Mouse (Mus musculus) limb, embryonic 11.5 days (tissue): ENCODE results near the gene Fgfr2. TPM values are rescaled to one million over a fixed set of nuclear protein-coding genes. Genes with fewer than 3 reads are reported as not detected.

Source experiments
- ATAC-seq: fragments of 200-750 bp; cut with Nextera tagmentation; 2 replicates; pipeline ENCODE4 v1.8.0; 2017; ENCODE audit warnings: low read depth; ENCODE audit not compliant: insufficient number of reproducible peaks, low FRiP score, low TSS enrichment
- DNase-seq: peaks from one replicate; pipeline ENCODE4 v3.0.0-alpha.2; 2015; ENCODE audit warnings: low spot score
- H3K27ac ChIP-seq: fragments of 300-500 bp; sonication (generic); replicated peaks from 2 replicates; pipeline ENCODE4 v1.5.1; 2014; ENCODE audit warnings: low read depth, mild to moderate bottlenecking, low read length
- H3K27me3 ChIP-seq: fragments of 300-500 bp; sonication (generic); 2 replicates; pipeline ENCODE4 v1.6.1; 2014; ENCODE audit warnings: mild to moderate bottlenecking, low read length, mixed read lengths; ENCODE audit not compliant: control insufficient read depth, insufficient read depth
- H3K36me3 ChIP-seq: fragments of 300-500 bp; sonication (generic); 2 replicates; pipeline ENCODE4 v1.6.1; 2014; ENCODE audit warnings: mild to moderate bottlenecking, low read length, moderate library complexity, mixed read lengths; ENCODE audit not compliant: control insufficient read depth, insufficient read depth
- H3K4me1 ChIP-seq: fragments of 300-500 bp; sonication (generic); 2 replicates; pipeline ENCODE4 v1.6.1; 2014; ENCODE audit warnings: low read length, mixed read lengths; ENCODE audit not compliant: control insufficient read depth, insufficient read depth
- H3K4me2 ChIP-seq: fragments of 300-500 bp; sonication (generic); 2 replicates; pipeline ENCODE4 v1.6.1; 2014; ENCODE audit warnings: low read depth, mild to moderate bottlenecking, moderate library complexity; ENCODE audit not compliant: severe bottlenecking
- H3K4me3 ChIP-seq: fragments of 300-500 bp; sonication (generic); 2 replicates; pipeline ENCODE4 v1.5.1; 2014; ENCODE audit warnings: low read depth, low read length
- H3K9ac ChIP-seq: fragments of 300-500 bp; sonication (generic); 2 replicates; pipeline ENCODE4 v1.6.1; 2014; ENCODE audit warnings: mild to moderate bottlenecking, low read length
- H3K9me3 ChIP-seq: fragments of 300-500 bp; sonication (generic); 2 replicates; pipeline ENCODE4 v1.6.1; 2016; ENCODE audit warnings: low read length; ENCODE audit not compliant: control insufficient read depth
- WGBS: fragments of 180-500 bp; shearing (Covaris S2); extraction: QIAGEN DNeasy Blood & Tissue Kit; methylation state at CpG from one replicate; pipeline ENCODE4 v1.1.7; 2014; 5-methylcytosine and 5-hydroxymethylcytosine counted together
- polyA plus RNA-seq: library from polyadenylated mRNA; unstranded; fragments of >200 nt; fragmentation: Nextera tagmentation; extraction: Ambion mirVana; gene quantifications from 2 replicates; pipeline ENCODE4 v1.2.1, GENCODE M21; 2014

Gene Fgfr2
- polyA plus RNA-seq, 1 experiment from 2014 or later: 60.1 TPM

DNA sequence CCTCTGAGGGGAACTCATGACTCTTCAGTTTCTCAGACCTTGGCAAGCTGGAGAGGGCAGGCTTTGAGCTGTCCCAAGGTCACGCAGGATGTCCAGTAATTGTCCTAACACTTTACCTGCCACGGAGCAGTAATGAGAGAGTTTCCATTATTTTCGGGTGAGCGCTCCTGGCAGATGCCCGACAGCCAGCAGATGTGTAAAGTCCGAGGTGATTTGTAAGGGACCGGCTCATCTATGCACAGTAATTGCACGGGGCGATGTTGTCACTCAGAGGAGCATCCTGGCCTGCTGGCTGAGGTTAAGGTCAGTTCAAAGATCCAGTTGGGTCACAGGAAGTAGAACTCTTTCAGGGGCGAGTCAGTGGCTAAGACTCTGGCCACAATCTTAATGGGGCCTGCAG lies 499.0 kb downstream of the Fgfr2 start:
- Histone ChIP-seq H3K4me1 (no peaks in the 10 kb centered on the region), H3K27me3 (no peaks in the 10 kb centered on the region), H3K4me2 (no peak overlapping the region), H3K9ac (no peak overlapping the region), H3K4me3 (no peak overlapping the region), H3K36me3 (no peaks in the 10 kb centered on the region), H3K27ac (no peak overlapping the region), H3K9me3 (no peaks in the 10 kb centered on the region)
- ATAC-seq: no peak
- no peak for DNase-seq
- WGBS: 81% methylated on average over 10 of the region's 10 CpGs

DNA sequence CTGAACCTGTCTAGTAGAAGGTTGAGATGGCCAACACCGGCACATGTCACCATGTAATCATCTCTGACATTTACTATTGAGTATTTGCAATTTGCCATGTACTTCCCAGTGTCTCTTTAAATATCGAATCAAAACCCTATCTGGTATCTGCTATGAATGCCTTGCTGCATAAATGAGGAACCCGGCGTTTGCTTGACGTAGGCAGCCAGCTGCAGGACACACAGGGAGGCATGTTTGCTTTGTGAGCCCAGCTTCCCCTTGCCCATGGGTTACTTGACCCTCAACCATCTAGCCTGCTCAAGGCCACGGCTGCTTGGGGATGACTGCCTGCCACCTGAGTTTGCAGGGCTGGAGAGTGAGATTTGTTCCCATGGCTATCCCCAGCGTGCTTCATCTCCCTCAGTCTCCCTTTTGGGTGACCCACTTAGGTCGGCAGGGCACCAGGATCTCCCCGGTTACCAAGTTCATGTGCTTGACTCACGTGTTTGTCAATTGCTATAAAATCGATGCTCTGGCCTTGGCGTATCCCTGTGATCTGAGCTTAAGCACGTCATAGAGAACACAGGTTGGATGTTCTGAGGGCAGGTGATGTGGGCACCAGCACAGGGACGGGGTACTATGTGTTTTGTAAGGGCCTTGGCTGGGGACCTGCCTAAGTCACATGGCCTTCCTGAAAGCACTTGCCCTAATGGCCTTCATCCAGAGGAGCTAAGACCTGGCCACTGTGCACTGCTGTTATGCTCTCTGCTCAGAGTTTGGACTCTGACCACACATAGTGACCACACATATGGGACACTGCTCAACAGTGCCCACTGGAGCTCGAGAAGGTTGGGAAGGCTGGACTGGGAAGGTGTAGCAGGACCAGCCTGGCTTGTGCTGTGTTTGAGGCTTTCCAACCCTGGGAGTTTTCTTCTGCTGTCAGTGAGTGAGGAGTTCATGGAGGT lies 502.9 kb downstream of the Fgfr2 start:
- H3K36me3 ChIP-seq: no peaks in the 10 kb centered on the region
- no peak overlapping the region for H3K9ac ChIP-seq
- H3K27ac ChIP-seq: no peak overlapping the region
- H3K27me3 ChIP-seq: no peaks in the 10 kb centered on the region
- peaks cover 13% of the 10 kb centered on the region for H3K4me1 ChIP-seq
- ATAC-seq (no peak), DNase-seq (no peak)
- H3K4me3 ChIP-seq: no peak overlapping the region
- H3K4me2 ChIP-seq: no peak overlapping the region
- WGBS: 91% methylated on average over 15 of the region's 15 CpGs
- H3K9me3 ChIP-seq: no peaks in the 10 kb centered on the region

DNA sequence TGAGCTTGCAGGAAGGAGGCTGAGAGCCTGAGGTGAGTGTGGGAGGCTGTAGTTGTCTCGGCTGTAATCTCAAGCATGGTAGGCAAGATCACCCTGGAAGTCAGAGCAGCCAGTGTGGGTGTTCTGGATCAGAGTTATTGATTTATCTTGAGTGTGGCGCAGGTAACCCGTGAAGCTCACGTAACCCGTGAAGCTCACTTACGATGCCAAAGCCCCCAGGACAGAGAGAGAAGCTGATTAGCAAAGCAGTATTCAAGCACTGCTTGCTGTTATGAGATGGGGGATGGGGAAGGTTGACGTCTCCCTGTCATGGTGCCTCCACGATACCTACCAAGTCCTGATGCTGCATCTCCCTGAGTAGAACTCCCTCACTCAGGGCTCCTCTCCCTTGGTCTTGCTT lies 503.6 kb downstream of the Fgfr2 start:
- 90% methylated on average over 8 of the region's 8 CpGs for WGBS

DNA sequence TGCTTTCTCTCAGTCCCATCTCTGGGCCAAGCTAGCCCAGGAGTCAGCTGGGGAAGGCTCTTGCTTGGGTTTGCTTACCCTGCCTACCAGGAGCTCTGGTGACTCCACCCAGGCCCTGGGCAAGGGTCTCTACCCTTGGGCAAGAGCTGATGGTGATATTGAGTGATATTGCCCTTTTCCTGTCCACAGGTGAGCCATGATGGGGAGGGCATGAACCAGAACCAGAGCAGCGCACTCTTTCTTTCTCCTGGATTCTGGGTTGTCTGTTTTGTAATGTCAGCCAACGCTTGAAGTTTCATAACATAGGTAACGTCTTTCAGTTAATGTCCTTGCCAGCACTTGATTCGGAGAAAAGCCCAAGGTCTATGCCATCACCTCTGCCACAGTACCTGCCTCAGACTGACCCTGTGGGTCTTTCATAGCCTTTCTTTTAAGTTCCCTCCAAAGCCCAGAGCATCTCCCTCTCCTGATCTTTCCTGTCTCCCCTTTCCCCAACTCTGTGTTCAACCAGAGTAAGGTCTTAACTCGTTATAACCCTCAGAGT lies 506.1 kb downstream of the Fgfr2 start:
- ATAC-seq (no peak), DNase-seq (no peak)
- no peaks in the 10 kb centered on the region for H3K9me3 ChIP-seq
- H3K27me3 ChIP-seq: no peaks in the 10 kb centered on the region
- no peak overlapping the region for H3K4me2 ChIP-seq
- H3K36me3 ChIP-seq: no peaks in the 10 kb centered on the region
- no peak overlapping the region for H3K9ac ChIP-seq
- peaks cover 17% of the 10 kb centered on the region for H3K4me1 ChIP-seq
- no peak overlapping the region for H3K27ac ChIP-seq
- H3K4me3 ChIP-seq: no peak overlapping the region
- 85% methylated on average over 5 of the region's 5 CpGs for WGBS

More for the DNA sequence above, 503.6 kb downstream of the Fgfr2 start:
- no peak overlapping the region for H3K4me3 ChIP-seq
- no peak overlapping the region for H3K9ac ChIP-seq
- H3K9me3 ChIP-seq: no peaks in the 10 kb centered on the region
- H3K4me2 ChIP-seq: no peak overlapping the region
- ATAC-seq: no peak
- H3K27ac ChIP-seq: no peak overlapping the region
- H3K27me3 ChIP-seq: no peaks in the 10 kb centered on the region
- no peak for DNase-seq
- no peaks in the 10 kb centered on the region for H3K36me3 ChIP-seq
- H3K4me1 ChIP-seq: peaks cover 17% of the 10 kb centered on the region

DNA sequence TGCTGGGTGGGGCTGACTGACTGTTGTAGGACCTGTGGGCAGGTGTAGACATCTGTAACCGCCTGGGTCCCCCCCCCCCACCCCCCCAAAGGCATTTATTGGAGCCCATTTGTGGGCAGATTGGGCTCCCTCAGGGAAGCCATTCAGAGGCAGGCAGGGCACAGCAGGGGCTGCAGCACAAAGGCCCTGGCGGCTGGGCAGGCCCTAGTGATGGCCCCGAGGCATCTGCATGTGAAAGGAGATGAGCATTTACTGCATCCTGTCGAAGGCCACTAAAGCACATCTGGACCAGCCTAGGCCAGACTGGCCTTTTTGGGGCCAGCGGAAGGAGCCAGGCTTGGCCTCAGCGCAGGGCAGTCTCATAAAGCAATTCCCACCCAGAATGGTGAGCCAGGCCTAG lies 506.8 kb downstream of the Fgfr2 start:
- 16% methylated on average over 6 of the region's 6 CpGs for WGBS
- no peak overlapping the region for H3K4me3 ChIP-seq
- ATAC-seq: no peak

DNA sequence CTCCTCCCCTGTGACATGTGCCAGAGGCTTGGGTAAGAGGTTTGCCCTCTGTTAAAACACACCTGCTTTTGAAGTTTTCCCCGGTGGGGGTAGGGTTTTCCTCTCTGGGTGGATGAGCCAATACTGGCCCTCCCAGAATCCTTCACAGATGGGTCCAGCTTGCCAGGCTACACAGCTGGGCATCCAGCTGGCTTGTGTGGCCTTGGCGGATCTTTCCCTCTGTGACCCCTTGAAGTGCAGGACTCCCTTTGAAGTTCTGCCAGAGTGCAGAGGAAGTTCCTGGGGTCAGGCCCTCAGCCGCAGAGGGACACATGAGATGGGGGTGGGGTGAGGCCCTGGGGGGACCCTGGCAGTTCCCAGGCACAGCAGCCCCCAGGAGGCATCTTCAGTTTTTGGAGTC lies 507.8 kb downstream of the Fgfr2 start:
- Histone ChIP-seq H3K4me2 (no peak overlapping the region), H3K27me3 (no peaks in the 10 kb centered on the region), H3K4me1 (peaks cover 17% of the 10 kb centered on the region), H3K9me3 (no peaks in the 10 kb centered on the region), H3K4me3 (no peak overlapping the region), H3K27ac (no peak overlapping the region), H3K9ac (no peak overlapping the region; the same call in 1 of the 2 replicates), H3K36me3 (no peaks in the 10 kb centered on the region)
- 4% methylated on average over 3 of the region's 3 CpGs for WGBS
- DNase-seq (no peak), ATAC-seq (no peak)

More for the DNA sequence above, 506.8 kb downstream of the Fgfr2 start:
- no peak overlapping the region for H3K9ac ChIP-seq
- peaks cover 17% of the 10 kb centered on the region for H3K4me1 ChIP-seq
- H3K9me3 ChIP-seq: no peaks in the 10 kb centered on the region
- no peak overlapping the region for H3K4me2 ChIP-seq
- DNase-seq: no peak
- no peaks in the 10 kb centered on the region for H3K27me3 ChIP-seq
- H3K36me3 ChIP-seq: no peaks in the 10 kb centered on the region
- no peak overlapping the region for H3K27ac ChIP-seq

DNA sequence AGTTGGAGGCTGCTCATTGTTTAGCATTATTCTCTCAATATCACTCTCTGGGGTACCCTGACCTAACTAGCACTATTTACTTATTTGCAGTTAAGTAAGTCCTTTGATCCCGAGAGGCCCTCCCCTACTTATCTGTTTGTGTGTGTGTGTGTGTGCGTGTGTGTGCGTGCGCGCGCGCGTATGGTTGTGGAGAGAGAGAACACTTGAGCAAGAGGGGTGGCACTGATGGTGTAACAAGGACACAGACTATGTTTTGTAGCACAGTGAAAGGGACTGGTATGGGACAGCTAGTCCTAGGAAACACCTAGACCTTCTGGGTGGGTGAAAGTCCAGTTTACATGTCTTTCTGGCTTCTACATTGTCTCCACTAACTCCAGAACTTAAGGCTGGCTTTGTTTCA lies 511.6 kb downstream of the Fgfr2 start:
- no peak for ATAC-seq
- peaks cover 15% of the 10 kb centered on the region for H3K4me1 ChIP-seq
- no peak overlapping the region for H3K4me2 ChIP-seq
- no peaks in the 10 kb centered on the region for H3K36me3 ChIP-seq
- H3K27ac ChIP-seq: no peak overlapping the region
- no peak overlapping the region for H3K9ac ChIP-seq
- H3K4me3 ChIP-seq: no peak overlapping the region
- DNase-seq: no peak
- no peaks in the 10 kb centered on the region for H3K9me3 ChIP-seq
- 97% methylated on average over 8 of the region's 8 CpGs for WGBS
- H3K27me3 ChIP-seq: no peaks in the 10 kb centered on the region

DNA sequence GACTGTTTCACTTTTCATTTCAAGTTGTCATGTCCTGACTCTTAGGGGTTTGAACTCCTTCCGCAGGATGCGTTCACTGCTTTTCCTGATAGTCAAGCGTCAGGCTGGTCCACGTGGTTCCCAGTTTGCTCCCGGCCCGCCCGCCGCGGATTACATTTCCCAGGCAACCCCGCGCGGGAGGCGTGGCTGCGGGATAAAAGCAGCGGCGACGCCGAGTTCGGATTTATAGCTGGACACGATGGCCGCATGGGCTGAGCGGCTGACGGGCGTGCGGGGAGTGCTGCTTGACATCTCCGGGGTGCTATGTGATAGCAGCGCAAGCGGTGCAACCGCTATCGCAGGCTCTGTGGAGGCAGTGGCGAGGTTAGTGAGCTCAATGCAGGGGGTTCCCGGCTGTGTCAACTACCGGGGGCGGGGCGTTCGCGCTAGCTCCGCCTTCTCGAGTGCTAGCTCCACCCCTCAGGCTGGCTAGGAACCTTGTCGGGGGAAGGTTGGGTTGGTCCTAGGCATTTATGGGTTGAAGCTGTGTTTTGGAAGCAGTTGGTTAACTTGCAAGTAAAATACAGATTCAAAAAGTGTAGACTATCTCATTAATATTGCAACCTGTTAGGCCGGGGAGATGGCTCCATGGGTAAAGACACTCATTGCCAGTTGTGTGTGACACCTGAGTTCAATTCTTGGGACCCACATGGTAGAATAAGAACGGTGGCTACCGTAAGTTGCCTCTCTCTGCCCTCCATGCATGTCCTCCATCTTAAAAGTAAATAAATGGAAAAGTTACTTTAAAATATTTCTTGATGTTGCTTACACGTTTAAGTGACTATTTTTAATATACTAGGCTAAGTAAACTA lies 512.5 kb downstream of the Fgfr2 start, which contains the start of gene Lhpp:
TSS of gene Lhpp (plus strand) at position 171 of the 851 bp plus-strand sequence.
- H3K27ac ChIP-seq: no peak within 1 kb of the TSS
- H3K9ac ChIP-seq: peak within 1 kb of the TSS; percentile 60
- H3K9me3 ChIP-seq: no peaks in the 10 kb centered on the region
- ATAC-seq: peak; percentile 76
- peak within 1 kb of the TSS; percentile 56 for H3K4me2 ChIP-seq
- peak; percentile 90 for DNase-seq
- H3K36me3 ChIP-seq: no peaks in the 10 kb centered on the region
- H3K4me1 ChIP-seq: peaks cover 9% of the 10 kb centered on the region
- no peaks in the 10 kb centered on the region for H3K27me3 ChIP-seq
- peak within 1 kb of the TSS; percentile 58 for H3K4me3 ChIP-seq
- WGBS: 8% methylated on average over 44 of the region's 44 CpGs
